Mouse (Mus musculus) layer of hippocampus, postnatal 14 days (tissue): Measurements from ENCODE around the gene Fancc. TPM values are rescaled to one million over a fixed set of nuclear protein-coding genes. Genes with fewer than 3 reads are reported as not detected.
"Not testable (repeated sequence)": the region's sequence is repeated elsewhere in the genome, so short reads cannot be mapped to it uniquely, and the experiment has no call there.

Source experiments
- DNase-seq, 2 experiments: peaks; one replicate each; pipeline ENCODE4 v3.0.0; 2021 to 2022; ENCODE audit warnings: low spot score in 2 of 2, mixed read lengths in 1 of 2
- total RNA-seq, 2 experiments: library from RNA; stranded (reverse); gene quantifications; 2 replicates each; pipeline ENCODE4 v1.2.3; 2021

Fancc gene
- total RNA-seq, 2 experiments from 2014 or later: 7.1 to 7.7 TPM

DNA sequence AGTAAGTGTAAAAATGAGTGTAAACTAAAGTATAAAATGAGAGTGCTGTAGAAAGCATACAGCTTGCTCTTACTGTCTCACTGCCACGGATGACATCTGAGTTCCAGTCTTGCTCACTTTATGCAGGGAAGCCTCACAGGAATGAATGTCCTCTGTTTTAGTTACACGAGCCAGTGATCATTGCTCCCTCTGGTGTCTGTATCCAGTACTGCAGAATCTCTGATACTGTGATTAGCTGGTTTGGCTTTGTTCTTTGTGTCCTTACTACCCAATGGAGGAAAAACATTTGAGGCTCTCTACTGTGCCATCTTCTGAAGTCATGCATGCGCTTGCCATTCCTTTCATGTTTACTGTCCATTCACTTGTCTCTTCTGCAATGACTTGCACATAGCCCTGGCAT is 140.5 kb downstream of the Fancc start:
- peak; percentile 64 to 82 for DNase-seq

DNA sequence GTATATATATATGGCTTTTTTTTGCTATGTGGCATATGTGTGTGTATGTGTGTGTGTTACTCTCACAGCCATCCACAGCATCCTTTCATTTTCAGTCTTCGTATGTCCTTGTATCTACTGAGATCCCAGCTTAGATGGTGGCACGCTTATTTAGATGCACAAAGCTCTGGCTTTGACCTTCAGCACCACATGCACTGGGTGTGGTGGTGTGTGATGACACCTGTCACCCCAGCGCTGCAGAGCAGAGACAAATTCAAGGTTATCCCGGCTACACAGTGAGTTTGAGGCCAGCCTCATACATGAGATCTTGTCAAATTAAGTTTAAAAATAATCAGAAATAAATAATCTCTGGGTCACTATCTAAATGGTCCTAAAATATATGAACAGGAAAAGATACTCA is 141.0 kb downstream of the Fancc start:
- DNase-seq: no peak

DNA sequence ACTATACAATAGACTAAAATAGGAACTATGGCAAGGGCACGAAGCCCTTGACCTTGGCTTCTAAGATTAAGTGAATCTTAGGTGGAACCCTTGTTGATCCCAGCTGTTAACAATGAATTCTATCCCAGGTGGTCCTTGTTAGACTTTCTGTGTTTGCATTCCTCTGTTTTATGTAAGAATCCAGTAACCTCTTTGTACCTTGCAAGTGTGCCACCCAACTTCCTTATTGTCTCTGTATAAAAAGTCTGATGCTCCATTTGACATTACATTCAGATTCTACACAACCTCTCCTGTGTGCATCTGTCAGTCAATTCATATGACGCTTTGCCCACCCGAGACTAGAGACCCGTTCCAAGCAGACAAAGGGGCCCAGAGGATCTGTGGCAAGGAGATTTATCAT is 143.8 kb downstream of the Fancc start:
- not testable (repeated sequence) for DNase-seq

DNA sequence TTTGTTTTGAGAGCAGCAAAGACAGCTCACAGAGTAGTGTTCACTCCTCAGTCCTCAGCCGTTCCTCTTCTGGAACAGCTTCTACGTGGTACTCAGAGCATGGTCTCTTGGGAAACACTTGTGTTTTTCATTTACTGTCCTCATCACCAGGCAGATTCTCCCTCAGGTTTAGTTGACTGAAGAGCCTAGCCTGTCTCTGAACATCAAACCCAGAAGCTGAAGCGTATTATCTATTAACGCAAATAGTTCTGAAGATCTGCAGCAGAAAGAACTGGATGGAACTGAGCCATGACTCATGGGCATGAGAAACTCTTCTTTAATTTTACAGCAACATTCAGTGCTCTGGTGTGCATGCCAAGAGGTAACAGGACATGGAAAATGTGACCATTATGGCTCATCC is 147.0 kb downstream of the Fancc start:
- no peak for DNase-seq

DNA sequence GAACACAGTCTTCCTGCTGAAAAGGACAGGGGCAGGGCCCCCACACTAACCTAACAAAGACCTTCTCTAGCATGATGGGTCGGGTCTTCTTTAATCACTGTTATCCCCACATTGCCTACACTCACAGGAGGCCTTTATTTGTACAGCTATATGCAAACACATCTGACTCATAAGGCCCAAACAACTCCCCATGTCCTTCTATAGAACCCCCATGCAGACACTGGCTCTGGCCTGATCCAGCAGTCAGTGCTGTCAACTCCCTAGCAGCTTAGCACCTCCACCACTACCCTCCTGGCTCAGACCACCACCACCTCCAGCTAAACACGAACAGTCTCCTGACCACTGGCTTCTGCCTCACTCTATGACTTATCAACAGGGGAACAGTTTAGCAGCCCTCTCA is 149.4 kb downstream of the Fancc start:
- no peak for DNase-seq

DNA sequence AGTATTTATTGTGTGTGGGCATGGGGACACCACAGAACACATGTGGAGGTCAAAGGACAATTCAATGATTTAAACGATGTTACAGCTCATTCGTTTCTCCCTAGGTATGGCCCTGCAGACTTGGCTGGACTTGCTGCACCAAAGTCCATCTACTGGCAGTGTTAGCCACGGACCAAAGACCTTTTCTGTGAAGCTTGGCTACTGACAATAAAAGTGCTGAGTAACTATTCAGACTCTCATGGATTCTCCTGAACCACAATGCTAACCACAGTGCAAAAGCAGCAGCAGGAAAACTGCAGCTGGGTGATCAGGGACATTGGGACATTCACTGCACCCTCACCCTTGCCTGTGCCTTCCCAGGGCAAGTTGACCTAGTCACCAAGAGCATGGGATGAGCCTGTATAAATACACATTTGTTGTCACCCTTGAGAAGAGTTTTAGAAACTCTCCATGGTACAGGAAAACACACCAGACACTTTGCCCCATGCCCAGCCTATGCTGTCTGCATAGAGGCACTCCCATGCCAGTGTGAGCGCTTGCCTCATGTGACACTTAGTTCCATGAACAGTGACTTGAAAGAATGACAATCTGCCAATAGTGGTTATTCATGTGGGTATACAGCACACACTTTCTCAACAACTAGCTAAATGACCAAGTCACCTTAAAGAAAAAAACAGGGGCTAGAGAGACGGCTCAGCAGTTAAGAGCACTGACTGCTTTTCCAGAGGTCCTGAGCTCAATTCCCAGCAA is 151.4 kb downstream of the Fancc start:
- no peak for DNase-seq

DNA sequence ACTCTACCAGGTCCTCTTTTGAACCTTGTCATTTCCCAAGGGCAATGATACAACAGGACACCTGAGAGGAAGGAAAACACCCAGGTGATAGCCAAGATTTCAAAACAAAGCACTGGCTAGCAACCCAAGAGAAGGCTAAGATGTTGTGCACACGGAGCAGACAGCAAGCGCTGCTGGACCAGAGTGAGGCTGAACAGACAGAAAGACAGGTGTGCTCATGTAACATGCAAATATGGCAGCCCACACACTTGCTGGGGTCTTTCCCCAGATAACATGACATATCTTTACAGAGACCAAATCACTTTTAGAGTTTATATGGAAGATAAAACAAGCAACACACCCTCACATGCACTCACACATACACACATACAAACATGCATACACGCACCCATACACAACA is 152.6 kb downstream of the Fancc start:
- no peak for DNase-seq

DNA sequence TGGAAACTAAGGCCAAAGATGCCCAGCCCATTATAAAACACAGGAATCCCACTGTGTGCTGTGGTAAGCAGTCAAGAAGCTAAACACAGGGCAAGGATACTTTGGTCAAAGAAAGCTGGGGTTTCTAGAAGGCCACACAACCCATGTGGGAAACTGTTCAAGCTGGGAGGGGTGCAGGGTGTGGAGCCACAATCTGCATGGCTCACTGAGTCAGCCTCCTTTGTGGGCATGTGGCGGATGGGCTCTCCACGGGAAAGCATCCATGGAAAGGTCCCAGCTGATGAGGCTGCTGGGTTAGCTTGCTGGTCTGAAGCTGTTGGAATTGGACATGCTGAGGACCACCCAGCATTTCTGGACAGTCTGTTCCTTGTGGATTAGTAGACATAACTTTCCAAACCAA is 154.3 kb downstream of the Fancc start:
- no peak for DNase-seq

DNA sequence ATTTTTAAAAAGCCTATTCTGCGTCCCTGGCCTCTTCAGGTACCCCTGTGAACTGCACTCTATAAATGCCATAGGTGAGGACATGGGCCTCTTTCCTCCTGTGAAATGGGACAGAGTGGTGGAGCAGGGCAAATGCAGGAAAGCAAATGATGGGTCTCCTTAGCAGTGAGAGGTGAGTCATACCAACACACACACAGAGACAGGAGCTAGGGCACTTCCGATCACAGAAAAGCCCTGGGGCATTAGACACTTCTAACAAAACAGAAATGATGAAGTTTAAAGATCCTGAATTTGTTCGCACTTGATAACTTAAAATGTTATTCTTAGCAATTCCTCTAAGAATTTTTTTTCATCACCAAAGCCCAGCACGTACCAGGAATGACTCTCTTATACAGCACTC is 157.1 kb downstream of the Fancc start:
- DNase-seq: no peak

DNA sequence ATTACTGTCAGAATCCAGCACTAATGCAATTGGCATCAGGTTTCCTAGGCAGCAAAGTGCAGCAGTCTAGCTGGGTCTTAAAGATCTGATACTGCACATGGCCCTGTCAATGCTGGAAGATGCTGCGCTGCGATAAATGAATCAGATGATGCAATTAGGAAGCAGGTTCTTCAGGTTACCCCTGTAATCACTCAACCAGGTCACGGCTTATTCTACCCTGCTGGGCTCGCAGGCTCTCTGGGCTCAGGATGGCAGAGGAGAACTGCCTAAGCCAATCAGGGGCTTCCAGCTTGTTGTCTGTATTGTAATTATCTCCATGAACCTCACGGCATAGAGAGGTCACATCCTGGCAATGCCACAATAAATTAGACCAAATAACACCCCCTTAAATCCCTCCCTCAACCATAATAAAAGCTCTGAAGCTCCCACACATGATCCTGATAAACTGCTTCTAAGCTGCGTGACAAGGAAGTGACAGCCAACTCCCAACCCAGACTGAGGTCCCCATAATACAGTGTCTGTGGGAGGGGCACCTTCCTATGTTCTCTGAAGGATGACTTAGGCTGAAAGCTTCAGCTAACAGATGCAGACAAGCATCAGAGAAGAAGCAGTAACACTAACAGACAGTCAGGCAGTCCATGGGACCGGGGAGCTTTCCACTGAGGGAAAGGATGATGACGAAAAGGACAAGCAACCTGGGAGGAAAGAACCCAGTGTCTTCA is 159.7 kb downstream of the Fancc start:
- peak in 1 of 2 experiments; percentile 2 for DNase-seq

DNA sequence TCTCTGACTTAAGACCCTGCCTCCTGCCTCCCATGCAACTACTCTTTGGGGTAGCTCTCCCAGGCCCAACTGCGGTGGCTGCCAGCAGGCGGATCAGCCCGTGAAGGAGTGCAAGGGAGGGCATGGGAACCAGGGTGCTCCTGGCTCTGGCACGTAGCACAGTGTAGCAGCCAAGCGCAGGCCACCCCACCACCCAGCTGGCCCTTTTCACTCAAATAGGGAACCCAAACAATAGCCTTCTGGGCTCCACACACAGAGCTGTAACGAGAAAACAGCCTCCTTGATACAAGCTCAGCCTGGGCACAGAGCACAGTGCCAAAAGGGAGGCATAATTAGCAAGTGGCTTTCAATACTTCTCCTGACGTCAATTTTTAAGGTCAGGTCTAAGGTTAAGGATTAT is 160.7 kb downstream of the Fancc start:
- peak; percentile 53 to 81 for DNase-seq

DNA sequence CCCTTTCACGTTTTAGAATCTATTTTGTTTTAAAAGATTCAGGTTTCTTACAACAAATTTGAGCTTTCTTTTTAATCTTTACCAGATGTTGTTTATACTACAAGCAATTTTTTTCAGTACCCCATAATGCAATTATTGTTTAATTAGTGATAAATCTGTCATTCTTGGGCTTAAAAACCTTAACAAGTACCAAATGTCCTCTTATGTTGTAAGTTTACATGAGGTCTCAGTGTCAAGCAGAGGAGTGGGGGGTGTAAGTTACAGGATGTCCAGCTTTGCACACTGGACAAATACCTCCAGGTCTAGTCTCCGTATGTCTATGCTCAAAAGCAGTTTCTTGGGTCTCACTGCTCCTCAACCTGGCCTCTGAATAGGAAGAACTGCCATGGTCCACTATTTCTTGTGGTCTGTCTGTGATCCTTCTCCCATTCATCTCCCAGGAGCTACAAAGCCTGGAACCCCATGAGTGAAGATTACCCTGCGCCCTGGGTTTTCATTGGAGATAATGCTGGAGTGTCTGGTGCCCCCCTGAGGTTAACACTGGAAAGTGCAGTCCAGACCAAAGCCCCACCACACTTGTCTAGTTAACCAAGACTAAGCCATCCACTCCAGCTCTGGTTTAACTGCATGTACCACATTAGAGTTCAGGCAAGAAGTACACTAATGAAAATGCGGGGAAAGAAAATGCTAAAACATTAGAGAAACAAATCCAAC is 161.5 kb downstream of the Fancc start:
- peak in 1 of 2 experiments; percentile 53 for DNase-seq

DNA sequence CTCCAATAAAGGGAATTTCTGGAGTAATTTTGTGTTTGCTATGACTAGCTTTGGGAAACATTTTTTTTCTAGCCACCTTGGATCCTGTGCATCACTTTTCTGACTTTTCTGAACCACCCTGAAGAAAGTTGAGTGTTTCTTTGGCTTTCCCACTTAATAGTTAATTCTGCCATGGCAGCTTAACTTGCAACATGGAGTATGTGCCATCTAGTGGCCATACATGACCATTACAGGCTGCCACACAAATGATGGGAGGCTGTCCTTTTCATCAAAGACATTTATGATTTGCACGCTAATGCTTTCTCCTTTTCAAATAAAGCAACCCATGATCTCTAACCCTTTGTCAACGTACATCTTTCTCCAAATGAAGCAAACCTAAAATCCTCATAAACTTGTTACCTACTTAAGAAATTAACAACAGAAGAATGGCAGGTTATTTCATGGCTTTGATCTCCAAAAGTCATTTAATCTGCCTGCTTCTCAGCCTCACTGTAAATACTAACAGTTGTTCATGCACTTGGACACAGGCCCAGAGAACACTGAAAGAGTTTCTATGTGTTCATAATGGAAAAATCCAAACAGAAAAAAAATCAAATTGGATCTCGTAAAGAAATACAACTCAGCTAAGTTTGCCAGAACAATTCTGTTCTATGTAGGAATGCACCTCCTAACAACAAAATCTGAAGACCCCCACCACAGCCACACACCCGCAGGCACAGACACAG is 164.3 kb downstream of the Fancc start:
- peak; percentile 58 to 86 for DNase-seq

DNA sequence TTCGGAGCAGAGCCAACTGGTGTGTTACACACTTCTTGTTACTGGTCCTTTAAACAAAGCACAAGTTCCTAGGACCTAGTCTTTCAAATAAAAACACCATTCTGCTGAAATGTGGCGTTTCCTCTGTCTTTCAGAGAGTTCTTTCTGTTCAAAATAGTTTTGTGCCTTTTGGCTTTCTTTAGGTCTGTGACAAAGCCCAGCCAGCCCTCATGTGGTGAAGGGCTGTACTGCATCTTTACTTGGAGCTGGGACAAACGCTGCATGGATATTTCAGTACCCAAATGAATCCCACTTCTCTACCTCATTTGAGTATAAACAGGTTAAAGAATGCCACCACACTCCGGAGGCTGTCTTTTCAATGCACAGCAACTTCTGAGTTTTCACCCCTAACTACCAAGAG is 165.7 kb downstream of the Fancc start:
- peak; percentile 69 to 81 for DNase-seq

DNA sequence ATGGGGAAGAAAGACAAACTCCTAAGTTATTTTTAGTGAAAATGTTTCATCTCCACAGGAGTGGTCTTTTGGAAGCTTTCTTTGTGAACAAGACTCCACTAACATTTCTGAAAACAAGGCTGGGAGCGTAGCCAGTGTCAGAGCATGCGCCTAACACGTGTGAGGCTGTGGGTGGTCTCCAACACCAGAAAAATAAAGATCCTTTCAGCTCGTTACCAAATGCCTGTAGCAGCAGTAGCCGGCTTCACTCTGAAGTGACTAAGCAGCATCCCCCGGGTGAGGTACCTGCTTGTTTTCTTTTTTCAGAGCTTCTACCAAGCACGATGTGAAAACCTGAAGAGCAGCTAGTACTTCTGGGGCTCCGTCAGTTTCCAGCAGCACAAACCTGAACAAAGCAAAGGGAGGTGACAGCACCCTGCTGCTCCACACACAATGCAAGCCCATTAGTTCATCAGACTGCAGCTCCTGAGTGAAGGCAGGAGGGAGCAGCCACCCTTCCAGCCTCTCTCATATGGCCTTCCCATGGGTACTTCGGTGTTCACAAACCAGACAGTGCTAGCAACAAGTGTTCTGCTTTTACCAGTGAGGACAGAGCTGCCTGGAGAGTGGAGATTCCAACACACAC is 166.7 kb downstream of the Fancc start:
- DNase-seq: peak; percentile 64 to 75

DNA sequence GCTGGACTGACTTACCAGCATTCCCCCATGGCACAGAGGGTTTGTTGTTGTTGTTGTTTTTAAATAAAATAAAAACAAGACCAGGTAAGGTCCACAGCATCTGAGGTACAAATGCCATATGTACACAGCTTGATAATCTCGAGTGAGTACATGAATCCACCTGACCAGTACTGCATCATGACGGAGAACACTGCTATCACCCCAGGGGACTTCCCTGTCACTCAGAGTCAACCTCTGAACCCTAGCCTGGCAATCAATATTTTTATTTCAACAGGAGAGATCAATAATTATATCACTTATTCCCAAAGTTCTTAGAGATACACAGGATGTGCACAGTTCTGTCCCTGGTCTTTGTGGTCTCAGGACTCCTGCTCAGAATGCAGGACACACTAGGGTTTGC is 171.1 kb downstream of the Fancc start:
- DNase-seq: no peak

DNA sequence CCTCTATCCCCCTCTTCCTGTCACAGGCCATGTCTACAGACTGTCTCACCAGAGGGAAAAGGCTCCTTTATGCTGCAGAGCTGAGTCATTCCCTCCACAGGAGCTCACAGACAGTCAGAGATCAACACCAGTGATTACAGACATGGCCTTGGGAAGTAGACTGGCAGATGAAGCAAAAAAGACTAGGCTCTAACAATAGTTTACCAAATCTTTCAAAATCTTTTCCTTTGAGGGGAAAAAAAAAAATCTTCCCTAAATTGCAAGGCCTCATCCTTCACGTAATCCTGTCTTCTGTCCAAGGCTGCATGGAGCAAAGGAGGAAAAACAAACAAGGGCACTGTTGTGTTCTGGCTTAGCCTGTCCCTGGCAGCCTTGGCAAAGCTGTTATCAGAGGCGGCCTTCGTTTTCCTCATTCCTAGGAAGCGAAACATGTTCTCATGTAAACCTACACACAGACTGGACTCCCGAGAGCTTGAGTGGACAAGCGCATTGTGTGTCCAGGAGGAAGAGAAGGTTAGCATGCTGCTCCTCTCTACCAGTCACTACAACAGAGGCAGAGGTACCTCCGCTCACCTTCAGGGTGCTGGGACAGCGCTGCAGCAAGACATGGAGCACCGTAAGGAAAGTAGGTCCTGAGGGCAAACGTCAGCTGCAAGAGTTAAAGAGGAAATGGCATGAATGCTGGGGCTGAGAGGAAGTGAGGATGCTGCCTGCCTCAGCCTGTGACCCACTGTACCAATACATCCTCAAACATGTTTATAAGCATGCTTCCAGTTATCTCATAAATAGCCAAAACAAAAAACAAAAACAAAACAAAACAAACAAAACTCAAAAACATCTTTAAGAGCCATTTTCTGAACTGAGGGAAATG is 171.9 kb downstream of the Fancc start:
- DNase-seq: no peak

DNA sequence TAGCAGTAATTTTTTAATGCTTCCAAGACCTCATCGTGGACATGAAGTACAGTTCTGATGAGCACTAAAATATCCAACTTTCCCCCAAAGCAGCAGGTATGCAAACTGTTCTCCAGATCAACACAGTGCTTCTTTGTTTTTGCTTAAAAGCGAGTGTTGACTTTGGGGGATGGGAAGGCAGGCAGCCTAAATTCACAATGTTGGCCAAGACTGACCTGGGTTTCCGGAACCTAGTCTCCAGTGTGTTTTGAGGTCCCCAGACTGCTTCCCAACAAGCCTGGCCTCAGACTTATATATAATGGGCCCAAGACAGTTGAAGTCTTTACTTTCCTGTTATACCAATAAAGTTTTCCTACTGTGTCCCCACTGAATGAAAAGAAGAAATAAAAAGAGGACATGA is 172.8 kb downstream of the Fancc start:
- no peak for DNase-seq

DNA sequence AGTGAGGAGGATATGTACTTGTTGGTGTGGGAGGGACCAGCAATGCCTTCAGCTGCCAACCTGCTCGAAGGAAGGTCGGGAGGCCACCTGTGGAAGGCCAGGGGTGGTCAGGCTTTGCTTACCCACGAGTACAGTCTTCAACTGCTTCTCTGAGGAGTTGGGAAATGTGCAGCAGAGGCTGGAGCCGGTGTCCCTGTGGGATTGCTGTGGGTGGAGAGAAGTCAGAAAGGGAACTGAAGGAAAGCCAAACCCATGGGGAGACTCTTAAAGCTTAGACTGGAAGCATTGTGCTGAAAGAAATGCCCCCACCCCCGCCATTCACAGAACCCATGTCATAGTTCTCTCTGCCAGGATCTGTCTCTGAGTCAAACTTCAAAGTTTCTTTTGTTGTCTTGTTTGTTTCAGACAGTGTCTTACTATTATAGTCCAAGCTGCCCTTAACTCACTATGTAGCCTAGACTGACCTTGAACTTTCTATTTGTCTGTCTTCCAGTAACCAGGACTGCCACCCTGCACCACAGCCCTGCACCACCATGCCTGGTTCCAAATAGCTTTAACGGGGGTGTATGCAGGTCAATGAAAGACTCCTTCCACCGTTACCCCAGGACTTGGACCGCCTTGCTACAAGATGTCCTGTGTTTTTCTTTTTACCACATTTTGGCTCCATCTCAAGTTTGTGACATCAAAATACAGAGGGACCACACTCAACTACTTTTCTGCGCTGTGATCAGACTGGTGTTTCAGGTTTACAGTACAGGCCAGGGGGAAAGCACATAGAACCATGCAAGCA is 173.6 kb downstream of the Fancc start:
- DNase-seq: no peak
